In genomic region chr11:120101036-120101435, GRCm38 (mm10) we compare ENCODE assay signal across 8 mouse cellular contexts. TPM values are rescaled to one million over a fixed set of nuclear protein-coding genes. Genes with fewer than 3 reads are reported as not detected.
DNase-seq lines count a peak whose midpoint lies in the region; ATAC-seq and TF ChIP-seq lines count a peak whose summit lies in the region.

No protein-coding gene starts in this region.

- ATAC-seq in kidney, postnatal 0 days (replicated peaks; ENCODE audit: low FRiP score, low read depth) = no peak
- ATAC-seq in liver, embryonic 13.5 days (ENCODE audit: low read depth) = no peak
- ATAC-seq in neural tube, embryonic 13.5 days (ENCODE audit: low read depth) = no peak

- no peaks in the 10 kb centered on the region for H3K27me3 ChIP-seq in testis, adult 2 months (ENCODE audit: control insufficient read depth, insufficient read depth, low read length)
- H3K27me3 ChIP-seq in kidney, postnatal 0 days (ENCODE audit: insufficient read depth, low read length) = no peaks in the 10 kb centered on the region
- H3K27me3 ChIP-seq in liver, embryonic 13.5 days = no peaks in the 10 kb centered on the region
- no peaks in the 10 kb centered on the region for H3K27me3 ChIP-seq in neural tube, embryonic 13.5 days

- no peak overlapping the region for H3K27ac ChIP-seq in testis, adult 2 months (ENCODE audit: control insufficient read depth, insufficient read depth, low read depth, low read length)
- H3K27ac ChIP-seq in kidney, postnatal 0 days = 0 out of 2 replicates have a peak overlapping the region, but pooled peaks have one; percentile 38
- no peak overlapping the region for H3K27ac ChIP-seq in liver, embryonic 13.5 days
- peak overlapping the region; percentile 70 for H3K27ac ChIP-seq in neural tube, embryonic 13.5 days (replicated peaks)

- H3K4me3 ChIP-seq in testis, adult 2 months (ENCODE audit: control insufficient read depth, low read depth, low read length) = no peak overlapping the region
- H3K4me3 ChIP-seq in kidney, postnatal 0 days (replicated peaks; ENCODE audit: low read depth, low read length) = no peak overlapping the region
- no peak overlapping the region for H3K4me3 ChIP-seq in liver, embryonic 13.5 days (replicated peaks)
- no peak overlapping the region for H3K4me3 ChIP-seq in neural tube, embryonic 13.5 days

- no peak for TF ChIP-seq POLR2A in testis, adult 2 months (IDR thresholded peaks at IDR 0.05; ENCODE audit: control insufficient read depth, low read depth, low read length)

- WGBS in kidney, postnatal 0 days = 1% methylated on average over 3 of the region's 3 CpGs
- WGBS in liver, embryonic 13.5 days (ENCODE audit: insufficient replicate concordance) = 3% methylated on average over 3 of the region's 3 CpGs
- 4% methylated on average over 3 of the region's 3 CpGs for WGBS in neural tube, embryonic 13.5 days

- H3K4me2 ChIP-seq in kidney, postnatal 0 days (ENCODE audit: low read length) = no peak overlapping the region
- no peak overlapping the region for H3K4me2 ChIP-seq in liver, embryonic 13.5 days
- H3K4me2 ChIP-seq in neural tube, embryonic 13.5 days = no peak overlapping the region

- DNase-seq in testis, postnatal 14 days (ENCODE audit: low spot score) = no peak
- DNase-seq in cerebellum, adult 8-10 months = peak; percentile 74
- DNase-seq in gastrocnemius, postnatal 14 days = peak; percentile 44
- peak; percentile 75 for DNase-seq in kidney, postnatal 0 days (ENCODE audit: low spot score)
- DNase-seq in liver, embryonic 13.5 days = peak; percentile 58
- DNase-seq in thymus, postnatal 10 days (ENCODE audit: low spot score in 2 of 2) = peak; percentile 52 to 71

- H3K9ac ChIP-seq in kidney, postnatal 0 days (ENCODE audit: low read depth, low read length) = no peak overlapping the region
- H3K9ac ChIP-seq in liver, embryonic 13.5 days = no peak overlapping the region
- no peak overlapping the region for H3K9ac ChIP-seq in neural tube, embryonic 13.5 days

- H3K36me3 ChIP-seq in testis, adult 2 months (ENCODE audit: control insufficient read depth, insufficient read depth, low read length) = peaks cover 1% of the 10 kb centered on the region
- peaks cover 19% of the 10 kb centered on the region for H3K36me3 ChIP-seq in kidney, postnatal 0 days (ENCODE audit: insufficient read depth, low read length)
- peaks cover 39% of the 10 kb centered on the region for H3K36me3 ChIP-seq in liver, embryonic 13.5 days
- H3K36me3 ChIP-seq in neural tube, embryonic 13.5 days = peaks cover 42% of the 10 kb centered on the region

- intact Hi-C loops in gastrocnemius, postnatal 14 days (cut with DNase I; ENCODE audit: low total_unique reads) = loop anchor here (5.0 kb wide), 1 partner anchor 69 kb away; no protein-coding TSS in a partner anchor

- peak; percentile 37; the same call in 1 of the 2 replicates for TF ChIP-seq CTCF in testis, adult 2 months (IDR thresholded peaks at IDR 0.05; ENCODE audit: control insufficient read depth, insufficient read depth, insufficient replicate concordance, low read depth, low read length)
- TF ChIP-seq CTCF in kidney, postnatal 0 days (IDR thresholded peaks at IDR 0.05; ENCODE audit: low read depth) = peak; percentile 92

- H3K9me3 ChIP-seq in kidney, postnatal 0 days (replicated peaks; ENCODE audit: low read length) = no peaks in the 10 kb centered on the region
- no peaks in the 10 kb centered on the region for H3K9me3 ChIP-seq in liver, embryonic 13.5 days (replicated peaks)
- H3K9me3 ChIP-seq in neural tube, embryonic 13.5 days = no peaks in the 10 kb centered on the region

- H3K4me1 ChIP-seq in testis, adult 2 months (ENCODE audit: control insufficient read depth, insufficient read depth, low read length) = peaks cover 9% of the 10 kb centered on the region
- H3K4me1 ChIP-seq in kidney, postnatal 0 days (replicated peaks; ENCODE audit: insufficient read depth, low read length) = peaks cover 21% of the 10 kb centered on the region
- H3K4me1 ChIP-seq in liver, embryonic 13.5 days (replicated peaks) = peaks cover 40% of the 10 kb centered on the region
- peaks cover 29% of the 10 kb centered on the region for H3K4me1 ChIP-seq in neural tube, embryonic 13.5 days (replicated peaks)

RNA-seq across cellular contexts. Expression of gene Ndufaf8, which starts 2.3 kb away (rescaled TPM):
- polyA plus RNA-seq in testis, adult 2 months (2012; rRNA removed) = 47.0 and 59.4 TPM in 2 replicates
- total RNA-seq in gastrocnemius, postnatal 14 days (2021) = 10 to 100 TPM; 36.5 to 45.6 TPM
- 107 and 130 TPM in 2 replicates for polyA plus RNA-seq in kidney, postnatal 0 days (2015; fragmentation: Nextera tagmentation; extraction: Ambion mirVana)
- 46.5 and 52.1 TPM in 2 replicates for polyA plus RNA-seq in liver, embryonic 13.5 days (2015; fragmentation: Nextera tagmentation; extraction: Ambion mirVana)
- polyA plus RNA-seq in neural tube, embryonic 13.5 days (2015; fragmentation: Nextera tagmentation; extraction: Ambion mirVana) = 38.0 and 45.6 TPM in 2 replicates

RNA-seq across cellular contexts. Expression of gene Tepsin, which starts 2.5 kb away (rescaled TPM):
- 19.2 and 19.9 TPM in 2 replicates for polyA plus RNA-seq in testis, adult 2 months (2012; rRNA removed)
- 1 to 10 TPM; 5.1 to 6.6 TPM for total RNA-seq in gastrocnemius, postnatal 14 days (2021)
- 10.8 and 12.1 TPM in 2 replicates for polyA plus RNA-seq in kidney, postnatal 0 days (2015; fragmentation: Nextera tagmentation; extraction: Ambion mirVana)
- polyA plus RNA-seq in liver, embryonic 13.5 days (2015; fragmentation: Nextera tagmentation; extraction: Ambion mirVana) = 5.2 and 6.9 TPM in 2 replicates
- 20.6 and 21.7 TPM in 2 replicates for polyA plus RNA-seq in neural tube, embryonic 13.5 days (2015; fragmentation: Nextera tagmentation; extraction: Ambion mirVana)

RNA-seq across cellular contexts. Expression of gene Cep131, which starts 14.4 kb away (rescaled TPM):
- 41.3 and 44.7 TPM in 2 replicates for polyA plus RNA-seq in testis, adult 2 months (2012; rRNA removed)
- total RNA-seq in gastrocnemius, postnatal 14 days (2021) = 1 to 10 TPM; 7.9 to 8.5 TPM
- 14.3 and 15.5 TPM in 2 replicates for polyA plus RNA-seq in kidney, postnatal 0 days (2015; fragmentation: Nextera tagmentation; extraction: Ambion mirVana)
- polyA plus RNA-seq in liver, embryonic 13.5 days (2015; fragmentation: Nextera tagmentation; extraction: Ambion mirVana) = 4.8 and 5.1 TPM in 2 replicates
- 26.1 and 31.3 TPM in 2 replicates for polyA plus RNA-seq in neural tube, embryonic 13.5 days (2015; fragmentation: Nextera tagmentation; extraction: Ambion mirVana)

RNA-seq across cellular contexts. Expression of gene Slc38a10, which starts 50.1 kb away (rescaled TPM):
- 76.3 and 90.4 TPM in 2 replicates for polyA plus RNA-seq in testis, adult 2 months (2012; rRNA removed)
- 10 to 100 TPM; 56.1 to 60.8 TPM for total RNA-seq in gastrocnemius, postnatal 14 days (2021)
- 94.0 and 105 TPM in 2 replicates for polyA plus RNA-seq in kidney, postnatal 0 days (2015; fragmentation: Nextera tagmentation; extraction: Ambion mirVana)
- 35.5 and 38.3 TPM in 2 replicates for polyA plus RNA-seq in liver, embryonic 13.5 days (2015; fragmentation: Nextera tagmentation; extraction: Ambion mirVana)
- 103 and 108 TPM in 2 replicates for polyA plus RNA-seq in neural tube, embryonic 13.5 days (2015; fragmentation: Nextera tagmentation; extraction: Ambion mirVana)

RNA-seq across cellular contexts. Expression of gene Aatk, which starts 54.1 kb away (rescaled TPM):
- polyA plus RNA-seq in testis, adult 2 months (2012; rRNA removed) = 0.84 and 1.1 TPM in 2 replicates
- total RNA-seq in gastrocnemius, postnatal 14 days (2021) = 10 to 100 TPM in 1 of 2 experiments, 1 to 10 TPM in 1; 9.4 to 17.0 TPM
- 1.4 TPM in 2 replicates for polyA plus RNA-seq in kidney, postnatal 0 days (2015; fragmentation: Nextera tagmentation; extraction: Ambion mirVana)
- polyA plus RNA-seq in liver, embryonic 13.5 days (2015; fragmentation: Nextera tagmentation; extraction: Ambion mirVana) = 0.32 and 0.39 TPM in 2 replicates
- polyA plus RNA-seq in neural tube, embryonic 13.5 days (2015; fragmentation: Nextera tagmentation; extraction: Ambion mirVana) = 28.2 and 34.2 TPM in 2 replicates

Comparison
In these comparisons a context has a peak if more than half of its experiments do, and no peak if none do; other contexts are left out.
1. H3K27ac ChIP-seq: peak in kidney, postnatal 0 days (single experiment) and neural tube, embryonic 13.5 days (single experiment); none in testis, adult 2 months (single experiment) and liver, embryonic 13.5 days (single experiment).